Mouse (Mus musculus): ENCODE results near the gene Qsox1.

GRCm38 (mm10) chr1:155784343-155785205 is 28.1 kb downstream of the Qsox1 start:
- TF ChIP-seq POLR2A (IDR thresholded peaks at IDR 0.05; ENCODE audit: borderline replicate concordance, extremely low read depth, insufficient read depth, insufficient read length, poor library complexity, severe bottlenecking) (no peak), CTCF (IDR thresholded peaks at IDR 0.05; ENCODE audit: borderline replicate concordance, extremely low read depth, insufficient read depth, insufficient read length) (peak; percentile 83)

Measured in brain, embryonic 14.5 days (tissue).